Mouse (Mus musculus) G1E-ER4 (cell line): ENCODE measurements around the gene Tapbpl. TPM values are rescaled to one million over a fixed set of nuclear protein-coding genes. Genes with fewer than 3 reads are reported as not detected.

Source experiments
- GATA1 ChIP-seq: IDR thresholded peaks from one replicate; pipeline ENCODE4 v1.8.0; 2012; ENCODE audit warnings: low read length, inconsistent platforms
- polyA plus RNA-seq: library from polyadenylated mRNA; stranded (reverse); fragments of >175 nt; gene quantifications from 2 replicates; pipeline ENCODE4 v1.2.3, GENCODE M21; 2012

The Tapbpl gene
- polyA plus RNA-seq, 1 experiment: 2.2 TPM

GRCm38 (mm10) chr6:125192841-125193240 is 38.8 kb downstream of the Tapbpl start:
- TF ChIP-seq GATA1: no peak

- TF ChIP-seq GATA1: no peak
Measured at GRCm38 (mm10) chr6:125192016-125192714, 39.5 kb downstream of the Tapbpl start.

- no peak for TF ChIP-seq GATA1
Measured at GRCm38 (mm10) chr6:125191332-125192015, 40.2 kb downstream of the Tapbpl start, which contains the start of the genes Ncapd2 and Mrpl51. Ncapd2 (minus strand) TSS chr6:125191701. Mrpl51 (plus strand) TSS chr6:125191801.

DNA sequence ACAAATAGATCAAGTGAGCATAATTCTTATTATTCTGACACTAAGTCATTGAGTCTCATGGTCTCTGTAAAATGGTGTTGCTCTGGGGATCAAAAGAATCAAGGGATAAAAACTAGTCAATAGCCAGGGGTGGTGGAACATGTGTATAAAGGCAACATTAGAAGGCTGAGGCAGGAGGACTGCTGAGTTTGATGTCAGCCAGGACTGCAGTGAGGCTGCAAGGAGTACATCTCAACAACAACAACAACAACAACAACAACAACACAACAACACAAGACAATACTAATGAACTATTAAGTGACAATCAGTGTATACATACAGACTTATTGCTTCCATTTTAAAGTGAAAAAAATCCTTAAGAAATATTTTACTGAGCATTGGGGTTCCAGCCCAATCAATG is 40.8 kb downstream of the Tapbpl start:
- TF ChIP-seq GATA1: no peak

GRCm38 (mm10) chr6:125186203-125186602 is 45.5 kb downstream of the Tapbpl start:
- TF ChIP-seq GATA1: no peak

DNA sequence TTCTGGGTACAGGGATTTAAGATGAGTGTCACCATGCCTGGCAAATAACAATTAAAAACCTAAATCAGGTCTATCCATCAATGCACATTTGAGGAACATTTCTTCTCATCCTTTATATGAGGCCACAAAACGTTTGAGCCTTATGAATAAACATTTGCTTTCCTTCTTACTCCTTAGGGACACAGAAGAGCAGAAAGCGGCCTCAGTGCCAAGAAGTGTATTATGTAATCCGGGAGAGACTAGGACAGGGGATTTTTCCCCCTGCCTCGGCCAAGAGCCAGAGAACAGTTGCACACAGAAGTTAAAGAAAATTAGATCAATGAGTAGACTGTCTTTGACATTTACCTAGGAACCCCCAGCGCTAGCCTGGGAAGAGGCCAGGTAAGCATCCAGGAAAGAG is 49.5 kb downstream of the Tapbpl start:
- no peak for TF ChIP-seq GATA1

GRCm38 (mm10) chr6:125179601-125180000 is 52.1 kb downstream of the Tapbpl start:
- TF ChIP-seq GATA1: no peak

- TF ChIP-seq GATA1: no peak
Measured at GRCm38 (mm10) chr6:125175469-125175868, 56.2 kb downstream of the Tapbpl start.

Other genes with a start within 250 kb of the Tapbpl start
- not detected in 2 replicates for gene Pianp, start 235.2 kb downstream of the Tapbpl start, polyA plus RNA-seq
- 59.3 and 76.3 TPM in 2 replicates for gene Zfp384, start 222.7 kb downstream of the Tapbpl start, polyA plus RNA-seq
- gene Ing4, start 192.1 kb downstream of the Tapbpl start, polyA plus RNA-seq: 15.9 and 16.1 TPM in 2 replicates
- 3.0 and 4.4 TPM in 2 replicates for gene Acrbp, start 182.2 kb downstream of the Tapbpl start, polyA plus RNA-seq
- 0.81 and 1.7 TPM in 2 replicates for gene Lpar5, start 163.9 kb downstream of the Tapbpl start, polyA plus RNA-seq
- gene Chd4, start 135.9 kb downstream of the Tapbpl start, polyA plus RNA-seq: 194 and 228 TPM in 2 replicates
- 49.3 and 104 TPM in 2 replicates for gene Nop2, start 100.0 kb downstream of the Tapbpl start, polyA plus RNA-seq
- 23.6 and 29.7 TPM in 2 replicates for gene Iffo1, start 86.6 kb downstream of the Tapbpl start, polyA plus RNA-seq
- gene Gapdh, start 65.4 kb downstream of the Tapbpl start, polyA plus RNA-seq: 12,939 and 20,956 TPM in 2 replicates
- 265 and 289 TPM in 2 replicates for gene Ncapd2, start 40.2 kb downstream of the Tapbpl start, polyA plus RNA-seq
- gene Mrpl51, start 40.1 kb downstream of the Tapbpl start, polyA plus RNA-seq: 176 and 228 TPM in 2 replicates
- 2.3 and 3.1 TPM in 2 replicates for gene Vamp1, start 16.3 kb downstream of the Tapbpl start, polyA plus RNA-seq
- gene Cd27, start 5.2 kb upstream of the Tapbpl start, polyA plus RNA-seq: not detected in 2 replicates
- gene Tuba3a, start 54.2 kb upstream of the Tapbpl start, polyA plus RNA-seq: not detected in 2 replicates
- gene Ltbr, start 82.0 kb upstream of the Tapbpl start, polyA plus RNA-seq: not detected in 2 replicates
- gene Scnn1a, start 88.8 kb upstream of the Tapbpl start, polyA plus RNA-seq: not detected in 2 replicates
- not detected in 2 replicates for gene Tnfrsf1a, start 117.5 kb upstream of the Tapbpl start, polyA plus RNA-seq
- not detected in 2 replicates for gene Plekhg6, start 148.9 kb upstream of the Tapbpl start, polyA plus RNA-seq